Mouse (Mus musculus) left cerebral cortex, adult 2 months (tissue): ENCODE results near the gene Krt18. TPM values are rescaled to one million over a fixed set of nuclear protein-coding genes. Genes with fewer than 3 reads are reported as not detected.

Experiments used
- DNase-seq, 2 experiments: peaks; one replicate each; pipeline ENCODE4 v3.0.0; 2021 to 2022; ENCODE audit warnings: low spot score in 2 of 2, mixed read lengths in 1 of 2; ENCODE audit errors: extremely low spot score in 1 of 2
- H3K27ac ChIP-seq: fragments of 200-600 bp; 2 replicates; pipeline ENCODE4 v1.8.1; 2022
- H3K4me3 ChIP-seq: fragments of 200-600 bp; 2 replicates; pipeline ENCODE4 v1.8.1; 2022
- CTCF ChIP-seq: fragments of 200-600 bp; IDR thresholded peaks from 2 replicates; pipeline ENCODE4 v1.8.1; 2022; ENCODE audit warnings: antibody characterized with exemption, mild to moderate bottlenecking, moderate library complexity
- intact Hi-C: fragments of 180-260 bp; cut with DNase I; formaldehyde crosslinking; loops from one replicate; pipeline ENCODE4 v1.15.1; 2025
- total RNA-seq, 2 experiments: library from RNA; stranded (reverse); gene quantifications; 2 replicates each; pipeline ENCODE4 v1.2.3; 2021

The Krt18 gene
- total RNA-seq, 2 experiments from 2014 or later = 0.33 to 0.38 TPM

DNA sequence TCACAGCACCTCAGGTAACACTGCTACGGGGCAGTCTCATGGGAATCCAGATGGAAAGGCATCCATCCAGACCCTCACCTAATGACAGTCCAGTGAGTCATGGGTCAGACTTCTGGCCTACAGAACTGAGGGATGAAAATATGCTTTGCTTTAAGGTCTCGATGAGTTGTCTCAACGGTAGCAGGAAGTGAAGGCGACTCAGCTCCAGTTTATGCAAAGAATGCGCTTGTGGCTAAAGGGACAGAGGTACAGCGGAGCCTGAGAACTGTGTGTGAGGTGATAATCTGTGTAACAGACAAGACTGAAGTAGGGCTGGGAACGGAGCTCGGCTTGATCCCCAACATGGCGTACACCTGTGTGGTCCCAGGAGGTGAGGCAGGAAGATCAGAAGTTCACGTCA, 17.7 kb downstream of the Krt18 start:
- no peak for TF ChIP-seq CTCF
- Histone ChIP-seq H3K4me3 (no peak overlapping the region), H3K27ac (no peak overlapping the region)
- no peak for DNase-seq
- intact Hi-C loops = no loop called here

DNA sequence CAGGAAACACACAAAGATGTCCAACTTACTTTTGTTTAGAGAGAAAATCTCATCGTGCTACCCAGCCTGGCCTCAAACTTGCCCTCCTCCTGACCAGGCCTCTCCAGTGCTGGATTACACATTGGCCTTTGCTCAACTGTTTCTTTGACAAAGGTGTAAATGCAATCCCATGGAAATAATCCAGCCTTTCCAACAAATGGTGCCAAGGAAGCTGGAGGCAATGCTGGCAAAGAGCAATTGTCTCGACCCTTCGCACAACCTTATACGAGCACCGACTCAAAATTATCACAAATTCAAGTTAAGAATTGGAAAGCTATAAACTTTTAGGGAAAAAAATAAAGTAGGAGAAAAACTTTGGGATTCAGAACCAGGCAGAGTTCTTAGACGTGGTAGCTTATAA, 20.0 kb downstream of the Krt18 start:
- Histone ChIP-seq H3K4me3 (no peak overlapping the region), H3K27ac (no peak overlapping the region)
- no peak for TF ChIP-seq CTCF
- no peak for DNase-seq
- intact Hi-C loops = no loop called here

DNA sequence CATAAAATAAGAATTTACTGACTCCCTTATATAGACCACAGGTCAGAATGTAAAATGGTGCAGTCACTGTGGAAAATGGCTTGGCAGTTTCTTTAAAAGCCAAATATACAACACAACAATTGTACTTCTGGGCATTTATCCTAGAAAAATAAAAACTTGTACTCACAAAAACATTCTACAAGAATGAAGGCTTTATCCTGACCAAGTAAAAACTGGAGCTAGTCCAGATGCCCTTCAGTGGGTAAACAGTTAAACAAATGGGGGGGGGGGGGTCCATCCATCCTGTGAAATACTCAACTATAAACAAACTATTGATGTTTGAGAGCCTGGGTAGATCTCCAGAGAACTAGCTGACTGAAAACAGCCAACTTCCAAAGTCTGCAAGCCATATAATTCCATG, 21.9 kb downstream of the Krt18 start:
- no peak for TF ChIP-seq CTCF
- Histone ChIP-seq H3K4me3 (no peak overlapping the region), H3K27ac (no peak overlapping the region)
- no peak for DNase-seq
- intact Hi-C loops = no loop called here

DNA sequence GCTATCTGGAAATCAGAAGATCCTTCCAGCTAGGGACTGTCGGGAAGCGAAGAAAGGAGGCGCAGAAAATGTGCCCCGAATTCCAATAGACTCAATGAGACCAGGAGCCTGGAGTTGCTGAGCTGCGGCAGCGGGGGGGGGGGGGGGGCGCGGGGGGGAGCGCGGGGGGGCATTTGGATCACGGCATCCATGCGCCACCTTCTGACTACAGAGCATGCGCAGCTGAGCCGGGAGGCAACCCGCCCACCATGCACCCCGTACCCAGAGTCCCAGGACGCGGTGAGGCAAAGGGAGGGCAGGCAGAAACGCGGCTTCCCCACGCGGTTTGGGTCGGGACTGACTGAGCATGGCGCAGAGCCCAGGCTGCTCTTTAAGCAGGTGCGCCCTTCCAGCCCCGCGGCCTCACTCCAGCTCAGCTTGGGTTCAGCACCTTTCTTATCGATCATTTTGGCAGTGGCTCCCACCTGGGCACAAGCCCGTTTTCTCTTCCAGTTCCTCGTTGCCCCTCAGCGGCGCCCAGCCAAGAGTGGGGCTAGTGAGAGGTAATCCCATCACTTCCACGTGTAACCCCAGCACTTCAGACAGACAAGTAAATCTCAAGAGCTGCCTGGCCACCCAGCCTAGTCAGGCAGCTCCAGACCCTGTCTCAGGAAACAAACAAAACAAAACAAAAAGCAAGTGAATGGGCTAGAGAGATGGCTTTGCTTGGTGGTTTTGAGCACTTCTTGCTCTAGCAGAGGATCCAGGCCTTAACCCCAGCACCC, 24.1 kb downstream of the Krt18 start:
- peak overlapping the region; percentile 51 for H3K4me3 ChIP-seq
- peak; percentile 60 to 61 for DNase-seq
- intact Hi-C loops = no loop called here
- peak; percentile 8; the same call in 1 of the 2 replicates for TF ChIP-seq CTCF
- H3K27ac ChIP-seq = peak overlapping the region; percentile 70

DNA sequence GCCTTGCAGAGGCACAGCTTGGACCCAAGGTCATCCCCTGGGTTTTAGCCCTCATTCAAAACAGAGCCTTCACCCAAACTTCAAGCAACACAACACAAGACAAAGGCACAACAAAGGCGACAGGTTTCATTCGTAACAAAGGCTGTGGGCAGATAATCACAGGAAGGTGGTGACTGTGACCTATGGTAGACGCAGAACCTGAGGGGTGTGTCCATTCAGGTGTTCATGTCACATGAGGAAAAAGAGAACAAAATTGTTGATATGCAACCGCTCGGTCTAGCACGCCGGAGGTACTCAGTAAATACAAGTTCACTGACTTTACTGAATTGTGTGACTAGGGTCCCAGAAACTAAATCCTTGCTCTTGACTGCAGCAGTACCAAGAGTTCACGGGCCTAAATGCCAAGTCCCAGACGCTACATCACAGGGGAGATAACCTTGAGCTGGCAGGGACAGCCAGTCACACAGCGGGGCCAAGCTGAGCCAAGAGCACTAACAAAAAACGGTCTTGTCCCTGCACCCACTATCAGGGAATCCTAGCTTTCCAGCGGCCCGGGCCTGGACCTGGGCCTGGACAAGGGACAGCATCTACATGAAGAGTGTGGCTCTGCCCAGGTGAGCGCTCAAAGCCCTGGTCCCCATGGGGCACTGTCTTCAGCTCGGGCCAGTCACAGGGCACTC, 28.7 kb downstream of the Krt18 start:
- DNase-seq = no peak
- intact Hi-C loops = no loop called here
- H3K27ac ChIP-seq = no peak overlapping the region
- no peak overlapping the region for H3K4me3 ChIP-seq
- no peak for TF ChIP-seq CTCF

DNA sequence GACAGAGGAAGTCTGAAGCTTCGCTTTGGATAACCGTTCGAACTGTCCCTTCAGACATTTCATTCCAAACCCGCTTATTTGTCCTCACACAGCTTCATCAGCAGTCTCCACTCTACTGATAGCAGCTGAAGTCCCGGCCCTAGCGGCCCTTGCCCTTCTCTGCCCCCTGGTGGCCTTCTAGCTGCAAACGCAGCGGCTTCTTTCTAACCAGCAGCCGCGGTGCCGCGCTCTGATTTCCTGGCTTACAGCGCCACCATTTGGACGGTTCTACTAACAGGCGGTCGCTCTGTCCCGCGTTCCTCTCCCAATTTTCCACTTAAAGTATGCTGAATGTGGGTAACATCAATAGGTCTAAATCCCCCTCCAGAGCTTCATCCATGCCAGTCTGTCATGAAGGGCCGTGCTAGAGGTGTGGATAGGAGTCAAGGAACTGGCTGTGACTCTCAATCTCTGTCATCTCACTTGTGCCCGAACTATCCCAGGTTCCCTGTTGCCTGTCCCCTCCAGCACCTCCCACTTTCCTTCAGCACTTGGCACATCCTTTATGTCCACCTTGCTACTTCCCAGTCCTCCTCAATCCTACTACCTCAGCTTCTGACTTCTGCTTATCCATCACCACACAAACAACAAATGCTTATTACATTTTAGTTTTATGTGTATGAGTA, 37.8 kb downstream of the Krt18 start:
- peak; percentile 100 for TF ChIP-seq CTCF
- Histone ChIP-seq H3K4me3 (no peak overlapping the region), H3K27ac (no peak overlapping the region)
- DNase-seq = peak; percentile 89 to 93
- intact Hi-C loops = loop anchor here (1.0 to 5.0 kb wide), 4 partner anchors 77 to 728 kb away; no protein-coding TSS in a partner anchor

DNA sequence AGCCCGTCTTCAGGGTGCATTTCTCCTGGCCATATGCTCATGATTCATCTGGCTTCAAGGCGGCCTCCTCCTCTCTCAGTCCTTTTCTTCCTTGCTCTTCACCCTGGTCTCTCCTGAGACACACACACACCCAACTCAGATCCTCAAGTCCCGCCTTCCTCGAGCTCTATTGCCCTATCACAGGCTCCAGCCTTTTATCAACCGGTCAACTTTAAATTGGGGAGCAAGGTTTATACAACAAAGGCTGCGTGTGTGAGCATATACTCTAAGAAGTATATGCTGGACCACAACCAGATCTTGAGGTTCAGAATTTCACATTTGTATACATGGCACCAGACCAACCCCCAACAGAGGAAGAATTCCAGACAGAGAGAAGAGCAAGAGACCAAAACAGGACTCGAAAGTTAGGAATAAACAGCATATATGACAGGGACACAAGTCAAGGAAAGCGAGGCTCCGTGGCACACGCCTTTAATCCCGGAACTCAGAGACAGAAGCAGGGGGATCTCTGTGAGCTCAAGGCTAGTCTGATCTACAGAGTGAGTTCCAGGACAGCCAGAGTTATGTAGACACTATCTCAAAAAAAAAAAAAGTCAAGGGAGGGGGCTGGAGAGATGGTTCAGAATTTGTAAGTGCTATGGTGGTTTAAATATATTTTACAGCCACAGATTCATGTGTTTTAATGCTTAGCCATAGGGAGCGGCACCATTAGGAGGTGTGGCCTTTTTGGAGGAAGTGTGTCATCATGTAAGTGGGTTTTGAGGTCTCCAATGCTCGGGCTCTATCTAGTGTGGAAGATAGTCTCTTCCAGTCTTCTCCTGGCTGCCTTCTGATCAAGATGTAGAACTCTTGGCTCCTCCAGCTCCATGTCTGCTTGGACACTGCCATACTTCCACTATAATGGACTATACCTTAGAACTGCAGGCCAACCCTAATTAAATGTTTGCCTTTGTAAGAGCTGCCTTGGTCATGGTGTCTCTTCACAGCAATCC, 42.8 kb downstream of the Krt18 start:
- no peak overlapping the region for H3K27ac ChIP-seq
- H3K4me3 ChIP-seq = no peak overlapping the region
- no peak for TF ChIP-seq CTCF
- intact Hi-C loops = loop anchor here (10.0 kb wide), 2 partner anchors 604 to 846 kb away; partner anchors contain the start of genes Atp5g2 and Grasp
- no peak for DNase-seq

DNA sequence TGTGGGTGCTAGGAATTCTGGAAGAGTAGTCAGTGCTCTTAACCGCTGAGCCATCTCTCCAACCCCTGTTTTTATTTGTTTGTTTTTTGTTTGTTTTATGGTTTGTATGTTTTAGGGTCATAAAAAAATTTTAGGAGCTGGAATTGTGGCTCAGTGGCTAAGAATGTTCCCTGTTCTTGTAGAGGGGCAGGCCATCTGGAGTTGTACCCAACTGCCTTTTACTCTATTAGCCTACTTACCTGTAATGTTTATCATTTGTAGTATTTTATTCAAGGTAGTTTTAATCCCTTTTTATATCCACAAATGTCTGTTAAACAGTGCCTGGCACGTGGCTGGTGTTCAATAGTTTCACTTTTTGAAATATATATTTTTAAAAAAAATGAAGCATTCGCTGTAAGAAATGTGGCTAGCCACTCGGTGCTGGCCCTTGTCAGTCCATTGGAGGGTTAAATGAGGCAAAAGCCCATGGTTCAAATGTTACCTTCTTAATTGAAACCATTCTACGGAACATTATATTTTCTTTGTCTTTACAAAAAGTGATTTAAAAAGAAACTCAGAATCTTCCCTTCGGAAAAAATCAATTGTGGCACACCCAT, 45.1 kb downstream of the Krt18 start:
- H3K4me3 ChIP-seq = peak overlapping the region; percentile 72
- intact Hi-C loops = loop anchor here (10.0 kb wide), 2 partner anchors 602 to 848 kb away; partner anchors contain the start of genes Atp5g2 and Grasp
- H3K27ac ChIP-seq = peak overlapping the region; percentile 94; the same call in 1 of the 2 replicates
- no peak for TF ChIP-seq CTCF
- DNase-seq = no peak

DNA sequence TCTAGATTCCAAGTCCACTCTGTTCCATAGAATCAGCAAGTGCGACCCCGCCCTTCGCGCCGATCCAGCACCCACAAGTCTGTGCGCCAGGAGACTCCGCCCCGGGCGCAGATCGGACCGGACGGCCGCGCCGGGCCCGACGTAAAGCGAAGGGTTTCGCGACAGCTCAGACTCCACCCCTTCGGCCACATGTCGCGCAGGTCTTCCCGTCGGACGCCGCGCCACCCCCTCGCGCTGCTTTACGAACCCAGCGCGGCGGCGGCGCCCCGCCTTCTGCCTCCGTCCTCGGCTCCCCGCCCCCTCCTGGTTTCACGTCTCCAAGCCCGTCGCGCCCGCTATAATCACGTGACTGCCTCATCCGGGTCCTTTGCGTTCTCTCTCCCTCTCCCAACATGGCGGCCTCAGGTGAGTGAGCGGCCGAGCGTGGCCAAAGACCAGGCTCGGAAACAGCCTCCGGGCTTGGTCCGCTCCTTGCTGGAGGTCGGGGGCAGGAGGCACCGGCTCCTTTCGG, 45.6 kb downstream of the Krt18 start, which contains the start of gene Eif4b:
Gene Eif4b, plus strand, starts transcription at position 215 of the 511 bp plus-strand sequence.
- intact Hi-C loops = loop anchor here (10.0 kb wide), 2 partner anchors 601 to 849 kb away; partner anchors contain the start of genes Atp5g2 and Grasp

DNA sequence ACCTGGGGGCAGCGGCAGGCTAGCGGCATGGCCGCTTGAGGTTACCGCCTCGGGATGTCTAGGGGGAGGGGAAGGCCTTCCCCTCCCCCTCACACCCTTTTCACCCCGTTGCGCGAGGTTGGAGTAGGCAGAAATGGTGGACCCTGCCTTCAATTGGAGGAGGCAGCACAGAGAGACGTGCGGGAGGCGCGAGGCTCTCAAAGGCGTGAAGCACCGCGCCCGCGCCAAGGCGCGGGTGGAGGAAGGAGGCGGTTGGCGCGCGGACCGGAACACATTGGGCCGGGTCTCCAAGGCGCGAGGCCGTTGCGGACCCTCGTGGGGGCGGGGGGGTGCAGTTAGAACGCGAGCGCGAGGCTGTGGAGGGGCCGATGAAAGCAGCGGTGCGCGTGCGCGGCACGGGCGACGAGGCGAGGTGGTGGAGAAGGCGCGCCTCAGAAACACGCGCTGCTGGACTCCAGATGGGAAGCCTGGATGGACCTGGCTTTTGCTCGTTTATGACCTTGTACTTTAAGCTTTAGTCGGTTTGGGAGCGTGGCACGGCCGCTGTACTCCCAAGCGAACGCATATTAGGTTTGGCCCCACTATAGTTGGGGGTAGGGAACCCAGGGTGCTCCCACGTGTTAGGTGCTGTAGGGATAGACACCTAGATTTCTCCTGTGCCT, 46.2 kb downstream of the Krt18 start:
- intact Hi-C loops = loop anchor here (10.0 kb wide), 2 partner anchors 601 to 849 kb away; partner anchors contain the start of genes Atp5g2 and Grasp
- peak overlapping the region; percentile 94 for H3K27ac ChIP-seq
- TF ChIP-seq CTCF = no peak

More for the DNA sequence above, 45.6 kb downstream of the Krt18 start, which contains the start of gene Eif4b:
- peak; percentile 98 to 99 for DNase-seq
- TF ChIP-seq CTCF = no peak; the same call in 1 of the 2 replicates
- H3K27ac ChIP-seq = peak within 1 kb of the TSS; percentile 94
- peak within 1 kb of the TSS; percentile 72 for H3K4me3 ChIP-seq

More for the DNA sequence above, 46.2 kb downstream of the Krt18 start:
- H3K4me3 ChIP-seq = peak overlapping the region; percentile 72
- peak; percentile 57 to 67 for DNase-seq
